Mouse (Mus musculus) left cerebral cortex, adult 9 months (tissue): ENCODE measurements at regions not wholly inside any gene's neighbourhood (a gene's known extent, or its start where the extent isn't known, plus 50 kb on each side); places are given as distances from the start of the nearest gene placed in this dataset.

Experiments used
- DNase-seq, 2 experiments: peaks; one replicate each; pipeline ENCODE4 v3.0.0; 2022; ENCODE audit warnings: low spot score in 2 of 2

DNA sequence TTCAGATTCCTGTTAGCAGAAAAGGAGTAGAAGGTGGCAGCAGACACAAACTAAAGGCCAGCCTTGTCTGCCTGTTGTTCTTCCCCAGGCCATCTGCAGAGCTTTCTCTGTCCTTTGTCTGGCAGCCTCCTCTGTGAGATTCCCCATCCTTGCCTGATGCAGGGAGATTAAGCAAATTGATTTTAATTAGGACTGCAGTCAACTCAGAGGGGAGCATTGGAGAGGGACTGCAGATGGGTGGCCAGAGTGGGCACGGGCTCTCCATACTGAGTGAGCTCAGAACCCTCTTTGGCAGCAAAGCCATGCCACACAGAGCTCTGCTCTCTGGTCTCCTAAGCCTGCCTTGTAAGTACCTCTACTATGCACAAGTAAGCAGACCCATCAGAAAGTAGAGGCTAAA lies 158.5 kb downstream of the Maf start:
- DNase-seq, result no peak

GRCm38 (mm10) chr8:115544067-115544466 lies 163.5 kb downstream of the Maf start:
- DNase-seq, result no peak

DNA sequence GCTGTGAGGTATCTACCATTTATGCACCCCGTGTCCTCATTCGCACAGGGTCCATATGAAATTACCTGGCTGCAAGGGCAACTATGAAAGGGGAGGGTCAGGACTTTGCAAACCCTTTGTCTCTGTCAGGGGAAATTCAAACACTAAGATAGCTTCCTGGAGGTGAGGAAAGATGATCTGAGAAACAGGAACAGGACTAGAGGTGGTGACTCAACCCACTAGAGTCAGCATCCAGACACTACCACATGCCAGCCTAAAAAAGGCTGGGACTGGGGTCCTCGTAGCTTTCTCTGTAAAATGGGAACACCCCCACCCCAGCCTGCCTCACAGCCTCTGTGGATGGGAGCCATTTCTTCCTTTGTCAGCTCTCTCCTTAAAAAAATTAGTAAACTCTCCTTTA lies 164.7 kb downstream of the Maf start:
- DNase-seq, result no peak

DNA sequence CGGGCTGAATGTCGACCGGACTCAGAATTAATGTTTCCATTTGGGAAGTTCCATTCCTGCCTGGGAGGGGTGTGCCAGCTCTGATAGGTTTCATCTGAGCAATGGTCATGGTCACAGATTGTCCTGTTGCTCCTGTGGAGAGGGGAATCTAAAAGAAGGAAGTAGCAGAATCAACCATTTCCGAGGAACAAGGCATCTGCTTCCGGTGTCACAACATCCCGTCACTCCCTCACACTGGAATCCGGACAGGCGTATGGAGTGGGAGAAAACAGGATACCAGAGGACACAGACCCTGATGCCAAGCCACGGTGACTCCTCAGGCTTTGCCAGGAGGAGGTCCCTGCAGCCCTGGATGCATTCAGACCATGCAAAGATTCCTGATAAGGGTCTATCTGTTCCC lies 168.0 kb downstream of the Maf start:
- no peak for DNase-seq

DNA sequence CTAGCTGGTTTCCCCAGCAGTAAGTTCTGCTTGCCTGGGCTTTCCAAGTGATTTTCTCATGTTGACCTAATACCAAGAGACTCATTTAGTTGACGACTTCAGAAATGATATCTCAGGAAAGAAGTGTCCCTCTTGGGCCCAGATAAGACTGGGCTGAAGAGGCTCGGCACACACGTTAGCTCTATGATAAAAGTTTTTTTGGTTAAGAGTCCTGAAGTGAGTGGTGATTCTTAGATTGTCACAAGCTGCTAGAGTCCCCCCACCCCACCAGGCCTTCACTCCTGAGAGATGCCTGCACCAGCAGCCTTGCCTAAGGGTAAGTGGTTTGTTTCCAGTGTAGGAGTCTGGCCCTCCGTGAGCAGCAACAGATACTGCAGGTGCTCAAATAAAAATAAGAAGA lies 169.4 kb downstream of the Maf start:
- no peak for DNase-seq

DNA sequence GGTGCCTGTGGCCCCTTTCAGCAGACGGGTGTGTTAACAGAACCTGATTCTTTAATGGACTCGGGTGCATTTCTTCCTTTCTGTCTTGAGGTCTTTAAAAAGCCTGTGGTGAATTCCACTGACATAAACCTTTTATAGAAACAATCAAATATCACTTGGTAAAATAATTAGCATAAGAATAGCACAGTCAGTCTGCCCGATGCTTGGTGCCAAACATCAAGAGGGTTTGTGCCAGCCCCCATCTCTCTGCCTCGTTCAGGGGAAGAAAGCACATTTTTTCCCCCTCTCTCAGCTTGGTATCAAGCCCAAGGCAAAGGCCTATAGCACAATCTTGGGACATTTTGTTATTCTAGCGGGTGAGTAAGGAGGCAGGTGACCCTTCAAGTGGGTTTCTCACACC lies 169.8 kb downstream of the Maf start:
- DNase-seq, result no peak

DNA sequence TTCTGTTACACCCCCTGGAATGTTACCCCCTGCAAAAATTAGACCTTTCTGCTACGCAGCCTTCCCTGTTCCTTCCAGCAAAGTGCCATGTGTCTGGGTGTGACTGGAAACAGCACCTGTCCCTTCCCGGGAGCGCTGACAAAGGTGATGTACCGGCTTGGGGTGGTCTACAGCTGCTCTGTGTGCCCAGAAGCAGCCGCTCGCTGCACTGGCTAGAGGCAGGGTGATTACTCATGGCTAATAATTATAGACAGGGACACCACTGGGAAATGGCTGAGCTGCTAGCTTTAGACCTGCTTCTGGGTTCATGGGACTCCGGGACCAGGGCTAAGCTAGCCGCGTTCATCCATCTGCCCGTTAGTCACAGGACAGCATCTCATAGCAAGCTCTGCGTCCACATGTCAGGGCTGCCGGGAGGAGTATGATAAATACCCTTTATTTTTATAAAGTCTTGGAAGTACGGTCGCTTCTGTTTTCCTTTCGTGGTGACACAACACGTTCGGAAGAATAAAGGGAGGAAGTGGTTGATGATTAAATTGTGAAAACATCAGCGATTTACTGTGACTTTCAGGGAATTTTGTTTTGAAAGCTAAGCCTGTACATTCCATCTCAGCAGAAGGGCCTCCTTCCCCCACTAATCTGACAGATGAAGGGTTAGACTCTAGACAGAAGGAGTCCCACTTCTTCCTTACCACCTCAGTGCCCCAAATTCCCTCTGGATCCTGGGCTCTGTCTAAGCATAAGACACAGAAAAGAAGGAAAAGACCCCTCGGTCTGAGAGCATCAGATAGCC lies 170.8 kb downstream of the Maf start:
- DNase-seq, result no peak

DNA sequence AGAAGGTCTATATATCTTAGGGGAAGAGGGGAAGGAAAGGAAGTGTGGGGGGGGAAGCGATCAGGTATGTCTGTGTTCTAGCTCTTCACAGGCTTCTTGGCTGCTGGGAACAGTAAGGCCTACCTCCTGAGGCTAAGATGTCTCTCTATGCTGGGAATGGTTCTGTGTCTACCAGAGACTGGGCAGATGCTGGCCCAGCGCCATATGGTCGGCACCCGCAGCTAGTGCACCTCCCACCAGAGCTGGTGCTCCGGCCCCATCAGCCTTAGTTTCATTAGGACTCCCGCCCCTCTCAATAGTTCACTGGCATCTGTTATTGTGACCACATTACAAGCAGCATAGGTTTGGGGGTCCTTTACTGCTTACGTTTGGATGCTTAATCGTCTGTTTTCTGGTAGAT lies 171.6 kb downstream of the Maf start:
- no peak for DNase-seq

GRCm38 (mm10) chr8:115534030-115534429 lies 173.6 kb downstream of the Maf start:
- no peak for DNase-seq

- DNase-seq, result no peak
These were observed 176.3 kb downstream of the Maf start for GRCm38 (mm10) chr8:115531343-115531742.

GRCm38 (mm10) chr8:115529568-115530342 lies 177.8 kb downstream of the Maf start:
- peak in 1 of 2 experiments; percentile 19 for DNase-seq

- no peak for DNase-seq
These were observed 178.7 kb downstream of the Maf start for GRCm38 (mm10) chr8:115528879-115529278.

DNA sequence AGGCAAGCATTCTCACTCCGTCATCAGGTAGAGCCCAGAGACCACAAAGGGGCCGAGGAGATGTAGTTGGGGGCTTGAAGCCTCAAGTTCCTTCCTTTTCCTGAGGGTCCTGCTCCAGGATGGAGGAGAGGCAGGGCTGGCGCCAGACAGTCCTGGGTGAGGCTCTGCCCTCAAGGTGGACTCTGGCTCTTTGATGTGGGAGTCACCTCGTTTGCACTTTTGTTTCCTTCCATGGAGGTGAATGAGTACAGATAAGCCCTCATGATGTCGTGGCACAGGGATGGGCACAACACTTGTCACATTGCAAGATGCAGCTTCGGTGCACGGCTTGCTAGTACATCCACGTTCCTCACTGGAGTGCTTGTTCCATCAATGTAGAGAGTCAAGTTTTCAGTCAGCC lies 182.4 kb downstream of the Maf start:
- DNase-seq, result no peak

DNA sequence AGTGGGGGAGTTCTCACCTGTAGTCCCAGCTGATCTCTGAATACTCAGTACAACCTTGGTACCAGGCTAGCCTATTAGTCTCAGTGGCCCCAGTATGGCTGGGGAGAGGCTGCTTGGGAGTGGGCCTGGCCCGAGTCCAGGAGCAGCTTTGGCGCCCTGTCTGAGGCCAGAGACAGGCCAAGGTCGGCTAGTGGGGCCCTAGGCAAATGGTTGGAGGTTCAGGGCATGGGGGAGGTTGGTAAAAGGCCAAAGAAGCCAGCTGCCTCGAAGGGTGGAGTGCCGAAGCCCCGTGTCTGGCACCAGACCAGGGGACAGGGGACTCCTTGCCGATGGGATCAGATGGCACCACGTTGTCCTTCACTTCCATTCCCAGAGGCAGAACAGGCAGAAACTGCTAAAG lies 182.9 kb downstream of the Maf start:
- no peak for DNase-seq

DNA sequence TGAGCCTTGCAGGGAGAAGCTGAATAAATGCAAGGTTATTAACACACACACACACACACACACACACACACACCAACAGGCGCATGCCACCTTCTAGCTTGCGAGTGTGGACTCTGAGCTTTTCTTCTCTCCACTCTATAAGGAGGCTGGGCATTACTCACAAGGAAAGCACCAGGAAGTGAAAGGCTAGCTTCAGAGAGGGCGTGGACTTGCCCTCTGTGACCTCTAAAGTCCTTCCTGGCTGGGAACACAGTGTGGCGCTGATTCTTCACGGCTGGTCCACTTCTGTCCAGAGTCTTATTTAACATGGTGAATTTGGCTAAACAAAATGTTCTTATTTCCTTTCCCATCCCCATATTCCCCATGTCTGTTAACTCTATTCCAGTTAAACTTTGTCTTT lies 185.1 kb downstream of the Maf start:
- DNase-seq, result no peak

- DNase-seq, result no peak
These were observed 191.9 kb downstream of the Maf start for GRCm38 (mm10) chr8:115515647-115516046.

- DNase-seq, result no peak
These were observed 193.1 kb downstream of the Maf start for GRCm38 (mm10) chr8:115514485-115514884.

DNA sequence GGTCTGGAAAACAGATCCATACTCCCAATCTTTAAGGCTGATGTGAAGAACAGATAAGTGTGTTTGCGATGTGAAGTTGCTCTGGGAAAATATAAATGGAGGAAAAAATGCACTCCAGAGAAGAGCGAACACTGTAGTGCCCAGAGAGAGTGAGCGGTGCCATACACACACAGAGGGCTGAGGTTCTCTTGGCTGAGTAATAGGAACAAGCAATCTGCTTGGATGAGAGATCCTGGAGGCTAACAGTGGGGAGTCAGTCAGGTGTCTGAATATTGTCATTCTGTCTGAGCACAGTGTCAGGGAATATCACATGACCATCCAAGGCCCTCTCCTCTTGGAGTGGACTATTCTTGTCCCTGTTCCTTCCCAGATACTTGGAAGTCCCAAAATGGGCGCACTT lies 200.4 kb downstream of the Maf start:
- no peak for DNase-seq

- DNase-seq, result no peak
These were observed 200.9 kb downstream of the Maf start for GRCm38 (mm10) chr8:115506741-115507140.

DNA sequence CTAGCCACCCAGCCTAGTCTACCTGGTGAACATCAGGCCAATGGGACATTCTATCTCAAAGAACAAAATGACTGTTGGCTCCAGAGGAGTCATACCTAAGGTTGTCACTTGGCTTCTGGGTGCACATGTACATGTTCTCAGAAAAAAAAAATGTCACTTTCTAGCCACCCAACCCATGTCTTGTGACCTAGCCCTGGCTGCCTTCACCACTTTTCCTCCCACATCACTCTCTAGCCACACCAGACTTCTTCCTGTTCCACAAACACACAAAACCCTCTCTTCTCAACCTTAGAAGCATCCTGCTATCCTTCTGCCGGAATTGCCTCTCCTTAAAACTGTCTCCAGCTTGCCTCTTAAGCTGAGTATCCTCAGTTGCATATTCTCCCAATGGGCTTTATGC lies 211.6 kb downstream of the Maf start:
- DNase-seq, result no peak

- no peak for DNase-seq
These were observed 213.2 kb downstream of the Maf start for GRCm38 (mm10) chr8:115494353-115494752.

- no peak for DNase-seq
These were observed 220.7 kb downstream of the Maf start for GRCm38 (mm10) chr8:115486904-115487303.

DNA sequence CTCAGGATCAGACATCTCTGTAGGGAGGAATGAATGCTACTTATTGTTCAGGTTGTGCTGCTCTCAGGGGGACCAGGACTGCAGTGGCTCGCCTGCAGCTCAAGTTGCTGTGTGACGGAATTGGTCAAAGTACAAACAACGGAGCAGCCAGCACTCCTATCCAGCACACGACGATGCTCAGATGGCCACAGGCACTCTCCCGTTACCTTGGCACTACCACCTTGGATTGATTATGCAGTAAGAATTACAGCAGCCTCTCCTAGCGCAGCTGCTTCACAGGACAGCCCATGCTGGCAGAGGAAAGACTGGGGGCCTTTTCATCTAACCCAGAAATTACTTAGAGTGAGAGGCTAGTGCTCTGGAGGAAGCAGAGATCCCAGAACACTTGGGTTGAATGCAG lies 226.5 kb downstream of the Maf start:
- no peak for DNase-seq
